Mouse (Mus musculus): ENCODE measurements at regions not wholly inside any gene's neighbourhood (a gene's known extent, or its start where the extent isn't known, plus 50 kb on each side); places are given as distances from the start of the nearest gene placed in this dataset.

DNA sequence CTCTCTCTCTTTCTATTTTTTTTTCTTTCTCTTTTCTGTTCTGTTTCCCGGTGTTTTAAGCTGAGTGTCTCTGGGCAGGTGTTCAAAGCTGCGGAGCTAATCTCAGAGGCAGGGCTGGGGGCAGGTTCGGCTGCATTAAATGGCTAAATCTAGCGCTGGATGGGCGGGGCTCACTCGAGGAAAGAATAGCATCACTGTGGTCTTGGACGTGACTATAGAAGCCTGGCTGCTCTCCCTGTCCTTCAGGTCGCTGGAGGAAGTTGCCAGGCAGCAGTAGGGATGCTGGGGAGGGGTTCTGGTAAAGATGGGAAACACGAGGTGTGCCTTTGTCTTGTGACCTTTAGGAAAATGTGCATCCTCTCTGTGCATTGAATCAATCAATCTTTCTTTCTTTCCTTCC is 88.0 kb upstream of the Runx3 start:
- no peak overlapping the region for H3K4me3 ChIP-seq (ENCODE audit: control insufficient read depth in 1 of 2, insufficient read depth in 1 of 2, low read depth in 2 of 2, low read length in 2 of 2)
- H3K27me3 ChIP-seq (ENCODE audit: control insufficient read depth in 1 of 2, insufficient read depth in 2 of 2, low read length in 2 of 2): peaks cover 2 to 3% of the 10 kb centered on the region in 2 experiments; a peak in 2 of 4 replicates
- no peaks in the 10 kb centered on the region for H3K9me3 ChIP-seq (replicated peaks; ENCODE audit: insufficient read depth, low read length)
- no peaks in the 10 kb centered on the region for H3K36me3 ChIP-seq (ENCODE audit: control insufficient read depth in 1 of 2, insufficient read depth in 2 of 2, low read length in 2 of 2)
- H3K9ac ChIP-seq (ENCODE audit: control insufficient read depth, low read depth, low read length, poor library complexity, severe bottlenecking): no peak overlapping the region
- no peak for TF ChIP-seq TBP (IDR thresholded peaks at IDR 0.05; ENCODE audit: low read depth, low read length)
- TF ChIP-seq UBTF (IDR thresholded peaks at IDR 0.05; ENCODE audit: borderline replicate concordance, insufficient read depth, low read depth, low read length): no peak
- no peaks in the 10 kb centered on the region for H3K4me1 ChIP-seq (ENCODE audit: control insufficient read depth in 1 of 2, insufficient read depth in 2 of 2, low read length in 2 of 2)
- no peaks in the 10 kb centered on the region for H3K79me2 ChIP-seq (ENCODE audit: control insufficient read depth, insufficient read depth, low read length, poor library complexity)
- no peak for DNase-seq (ENCODE audit: low read depth, low spot score)
- no peak overlapping the region for H3K27ac ChIP-seq (ENCODE audit: control insufficient read depth, low read depth, low read length)

- no peaks in the 10 kb centered on the region for H3K9me3 ChIP-seq (replicated peaks; ENCODE audit: insufficient read depth, low read length)
- H3K27ac ChIP-seq (ENCODE audit: control insufficient read depth, low read depth, low read length): no peak overlapping the region
- H3K4me1 ChIP-seq (ENCODE audit: control insufficient read depth in 1 of 2, insufficient read depth in 2 of 2, low read length in 2 of 2): no peaks in the 10 kb centered on the region
- no peak for DNase-seq (ENCODE audit: low read depth, low spot score)
- no peaks in the 10 kb centered on the region for H3K79me2 ChIP-seq (ENCODE audit: control insufficient read depth, insufficient read depth, low read length, poor library complexity)
- TF ChIP-seq POLR2A (IDR thresholded peaks at IDR 0.05; ENCODE audit: control insufficient read depth in 1 of 2, insufficient read depth in 1 of 2, low read depth in 1 of 2, low read length in 2 of 2, poor library complexity in 1 of 2): no peak
- no peak for TF ChIP-seq SIN3A (IDR thresholded peaks at IDR 0.05; ENCODE audit: low read length)
- TF ChIP-seq MXI1 (IDR thresholded peaks at IDR 0.05; ENCODE audit: low read depth, low read length): no peak
- TF ChIP-seq ZNF384 (IDR thresholded peaks at IDR 0.05; ENCODE audit: low read depth, low read length): no peak
- TF ChIP-seq MYC (IDR thresholded peaks at IDR 0.05; ENCODE audit: low read depth, low read length): no peak
- no peak for TF ChIP-seq MYB (IDR thresholded peaks at IDR 0.05; ENCODE audit: low read depth, low read length)
- TF ChIP-seq ETS1 (IDR thresholded peaks at IDR 0.05; ENCODE audit: low read depth, low read length): no peak
- H3K4me3 ChIP-seq (ENCODE audit: control insufficient read depth in 1 of 2, insufficient read depth in 1 of 2, low read depth in 2 of 2, low read length in 2 of 2): no peak overlapping the region
- no peak overlapping the region for H3K9ac ChIP-seq (ENCODE audit: control insufficient read depth, low read depth, low read length, poor library complexity, severe bottlenecking)
- H3K36me3 ChIP-seq (ENCODE audit: control insufficient read depth in 1 of 2, insufficient read depth in 2 of 2, low read length in 2 of 2): no peaks in the 10 kb centered on the region
- H3K27me3 ChIP-seq (ENCODE audit: control insufficient read depth in 1 of 2, insufficient read depth in 2 of 2, low read length in 2 of 2): peaks cover 2 to 3% of the 10 kb centered on the region in 2 experiments; a peak in 2 of 4 replicates
Observed at GRCm38 (mm10) chr4:135033302-135033701, 87.2 kb upstream of the Runx3 start.

DNA sequence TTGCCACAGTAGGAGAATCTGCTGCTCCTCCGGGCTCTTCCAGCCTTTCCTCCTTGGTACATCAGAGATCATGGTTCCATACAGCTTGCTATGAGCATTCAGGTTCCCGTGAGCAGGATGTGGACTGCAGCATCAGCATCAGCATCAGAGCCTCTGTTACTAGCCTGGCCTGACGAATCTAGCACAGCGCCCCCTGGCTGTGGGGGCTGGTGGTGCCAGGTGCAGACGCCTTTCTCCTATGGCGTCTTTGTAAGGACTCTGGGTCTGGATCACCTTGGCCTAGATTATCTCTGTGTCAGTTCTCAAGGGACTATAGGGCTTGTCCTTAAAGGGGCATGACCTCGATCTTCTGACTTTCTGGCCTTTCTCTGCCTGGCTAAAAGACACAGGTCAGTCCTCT is 86.0 kb upstream of the Runx3 start:
- no peaks in the 10 kb centered on the region for H3K4me1 ChIP-seq (ENCODE audit: control insufficient read depth in 1 of 2, insufficient read depth in 2 of 2, low read length in 2 of 2)
- no peak overlapping the region for H3K4me3 ChIP-seq (ENCODE audit: control insufficient read depth in 1 of 2, insufficient read depth in 1 of 2, low read depth in 2 of 2, low read length in 2 of 2)
- H3K27ac ChIP-seq (ENCODE audit: control insufficient read depth, low read depth, low read length): no peak overlapping the region
- no peaks in the 10 kb centered on the region for H3K36me3 ChIP-seq (ENCODE audit: control insufficient read depth in 1 of 2, insufficient read depth in 2 of 2, low read length in 2 of 2)
- no peaks in the 10 kb centered on the region for H3K9me3 ChIP-seq (replicated peaks; ENCODE audit: insufficient read depth, low read length)
- DNase-seq (ENCODE audit: low read depth, low spot score): peak; percentile 74
- no peaks in the 10 kb centered on the region for H3K79me2 ChIP-seq (ENCODE audit: control insufficient read depth, insufficient read depth, low read length, poor library complexity)
- H3K27me3 ChIP-seq (ENCODE audit: control insufficient read depth in 1 of 2, insufficient read depth in 2 of 2, low read length in 2 of 2): peaks cover 2 to 3% of the 10 kb centered on the region in 2 experiments; a peak in 2 of 4 replicates
- no peak overlapping the region for H3K9ac ChIP-seq (ENCODE audit: control insufficient read depth, low read depth, low read length, poor library complexity, severe bottlenecking)
- no peak for TF ChIP-seq MYB (IDR thresholded peaks at IDR 0.05; ENCODE audit: low read depth, low read length)
- TF ChIP-seq ZMIZ1 (IDR thresholded peaks at IDR 0.05; ENCODE audit: low read depth, low read length): no peak
- TF ChIP-seq ZNF384 (IDR thresholded peaks at IDR 0.05; ENCODE audit: low read depth, low read length): no peak
- TF ChIP-seq TAL1 (IDR thresholded peaks at IDR 0.05; ENCODE audit: low read length): no peak
- no peak for TF ChIP-seq E2F4 (IDR thresholded peaks at IDR 0.05; ENCODE audit: borderline replicate concordance, low read depth, low read length)
- no peak for TF ChIP-seq GABPA (IDR thresholded peaks at IDR 0.05; ENCODE audit: low read depth, low read length)
- TF ChIP-seq SIN3A (IDR thresholded peaks at IDR 0.05; ENCODE audit: low read length): no peak
- no peak for TF ChIP-seq ZC3H11A (IDR thresholded peaks at IDR 0.05; ENCODE audit: low read depth, low read length)
- TF ChIP-seq GATA1 (IDR thresholded peaks at IDR 0.05; ENCODE audit: low read depth, low read length): no peak
- no peak for TF ChIP-seq TCF12 (IDR thresholded peaks at IDR 0.05; ENCODE audit: low read depth, low read length)
- TF ChIP-seq CTCF (IDR thresholded peaks at IDR 0.05 in 2 of 3, conservative IDR thresholded peaks at IDR 0.05 in 1 of 3; ENCODE audit: control insufficient read depth in 1 of 3, insufficient read depth in 1 of 3, low read depth in 2 of 3, low read length in 3 of 3, poor library complexity in 1 of 3, severe bottlenecking in 1 of 3): peak; percentile 82 to 98 (median 97)
- no peak for TF ChIP-seq BHLHE40 (IDR thresholded peaks at IDR 0.05; ENCODE audit: borderline replicate concordance, low read depth, low read length)
- peak; percentile 68 for TF ChIP-seq SMC3 (IDR thresholded peaks at IDR 0.05; ENCODE audit: low read depth, low read length)
- no peak for TF ChIP-seq JUND (IDR thresholded peaks at IDR 0.05; ENCODE audit: low read depth, low read length)
- no peak for TF ChIP-seq ELF1 (IDR thresholded peaks at IDR 0.05; ENCODE audit: low read depth, low read length)
- no peak for TF ChIP-seq KAT2A (conservative IDR thresholded peaks at IDR 0.05; ENCODE audit: low read depth, low read length)
- TF ChIP-seq UBTF (IDR thresholded peaks at IDR 0.05; ENCODE audit: borderline replicate concordance, insufficient read depth, low read depth, low read length): no peak
- no peak for TF ChIP-seq HCFC1 (IDR thresholded peaks at IDR 0.05; ENCODE audit: low read depth, low read length)
- TF ChIP-seq USF2 (IDR thresholded peaks at IDR 0.05; ENCODE audit: borderline replicate concordance in 1 of 2, insufficient read depth in 1 of 2, low read depth in 1 of 2, low read length in 2 of 2): no peak
- TF ChIP-seq USF1 (IDR thresholded peaks at IDR 0.05; ENCODE audit: low read depth, low read length): no peak
- TF ChIP-seq POLR2AphosphoS5 (IDR thresholded peaks at IDR 0.05; ENCODE audit: borderline replicate concordance, low read depth, low read length): no peak
- TF ChIP-seq CHD2 (IDR thresholded peaks at IDR 0.05; ENCODE audit: low read length): no peak
